Mouse (Mus musculus): Measurements from ENCODE around the gene Ssbp3.

Gene Ssbp3

DNA sequence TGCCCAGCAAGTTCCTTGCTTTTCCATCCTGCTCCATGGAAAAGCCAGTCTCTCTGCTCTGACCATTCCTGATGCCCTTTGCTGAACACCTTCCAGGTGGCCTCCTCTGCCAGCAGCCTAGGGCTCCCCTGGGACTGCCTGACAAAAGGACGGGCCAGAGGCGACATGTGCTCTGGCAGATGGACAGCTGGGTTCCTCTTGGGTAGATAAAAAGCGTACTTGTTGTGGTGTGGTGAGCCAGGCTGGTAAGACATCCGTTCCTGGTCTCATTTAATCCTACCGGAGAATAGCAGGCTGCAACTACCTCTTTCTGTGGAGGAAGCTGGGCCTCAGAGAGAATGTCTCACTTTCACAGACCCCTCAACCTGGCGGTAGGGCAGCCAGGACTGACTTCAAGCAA is 185.5 kb downstream of the Ssbp3 start:
- in situ Hi-C loops (cut with MboI) = no loop called here

DNA sequence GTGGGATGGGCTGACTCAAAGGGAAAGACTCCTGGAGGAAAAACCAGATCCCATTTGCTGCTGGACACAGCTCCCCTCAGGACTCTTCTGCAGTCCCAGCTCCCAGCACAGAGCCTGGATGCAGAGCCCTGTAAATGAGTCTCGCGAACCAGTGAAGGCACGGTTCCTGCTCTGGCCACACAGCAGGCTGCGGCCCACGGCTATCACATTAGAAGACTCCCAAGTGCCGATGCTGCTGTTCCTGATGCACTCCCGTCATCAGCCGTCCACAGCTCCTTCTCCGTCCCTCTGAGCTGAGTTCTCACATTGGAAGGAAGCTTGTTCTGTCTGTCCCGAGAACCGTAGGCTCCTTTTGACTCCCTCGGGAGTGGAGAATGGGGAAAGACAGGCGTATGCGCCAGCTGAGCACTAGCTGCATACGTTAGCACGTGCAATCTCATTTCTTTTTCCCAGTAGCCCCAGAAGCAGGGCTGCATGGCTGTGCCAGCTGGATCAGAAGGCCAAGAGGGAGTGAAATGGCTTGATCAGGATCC is 186.4 kb downstream of the Ssbp3 start, which contains the start of gene Cdcp2:
Cdcp2 (plus strand) TSS at position 51 of the 533 bp plus-strand sequence.
- in situ Hi-C loops (cut with MboI) = no loop called here

DNA sequence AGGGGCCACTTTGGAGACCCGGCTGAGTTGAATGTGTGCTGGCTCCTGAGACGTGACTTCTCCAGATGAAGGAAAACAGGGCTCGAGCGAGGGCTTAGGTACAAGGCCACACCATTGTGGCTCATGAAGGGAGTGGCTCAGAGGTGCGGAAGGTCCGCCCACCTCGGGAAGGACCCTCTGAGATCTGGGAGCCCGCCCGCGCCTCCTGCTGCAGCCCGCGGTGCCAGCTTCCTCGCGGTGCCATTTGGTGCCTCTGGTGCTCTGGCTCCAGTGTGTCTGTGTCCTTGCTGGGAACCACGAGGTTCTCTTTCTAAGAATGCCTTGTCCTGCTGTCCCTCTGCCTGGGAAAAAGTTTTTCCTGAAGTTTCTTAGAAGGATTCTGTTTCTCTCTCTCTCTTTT is 187.4 kb downstream of the Ssbp3 start:
- in situ Hi-C loops (cut with MboI) = no loop called here

DNA sequence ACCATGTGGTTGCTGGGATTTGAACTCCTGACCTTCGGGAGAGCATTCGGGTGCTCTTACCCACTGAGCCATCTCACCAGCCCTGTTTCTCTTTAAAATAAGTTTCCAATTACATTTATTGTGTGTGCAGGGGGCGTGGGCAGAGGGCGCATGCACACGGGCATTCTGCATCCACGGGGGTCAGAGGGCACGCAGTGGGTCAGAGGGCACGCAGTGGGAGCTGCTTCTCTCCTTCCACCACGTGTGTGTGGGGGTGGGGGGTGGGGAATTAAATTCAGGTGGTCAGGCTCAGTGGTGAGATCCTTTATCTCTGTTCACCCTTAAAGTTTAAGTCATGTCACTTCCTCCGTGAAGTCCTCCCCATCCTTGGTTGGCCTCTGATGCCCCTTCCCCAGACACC is 187.9 kb downstream of the Ssbp3 start:
- in situ Hi-C loops (cut with MboI) = no loop called here

DNA sequence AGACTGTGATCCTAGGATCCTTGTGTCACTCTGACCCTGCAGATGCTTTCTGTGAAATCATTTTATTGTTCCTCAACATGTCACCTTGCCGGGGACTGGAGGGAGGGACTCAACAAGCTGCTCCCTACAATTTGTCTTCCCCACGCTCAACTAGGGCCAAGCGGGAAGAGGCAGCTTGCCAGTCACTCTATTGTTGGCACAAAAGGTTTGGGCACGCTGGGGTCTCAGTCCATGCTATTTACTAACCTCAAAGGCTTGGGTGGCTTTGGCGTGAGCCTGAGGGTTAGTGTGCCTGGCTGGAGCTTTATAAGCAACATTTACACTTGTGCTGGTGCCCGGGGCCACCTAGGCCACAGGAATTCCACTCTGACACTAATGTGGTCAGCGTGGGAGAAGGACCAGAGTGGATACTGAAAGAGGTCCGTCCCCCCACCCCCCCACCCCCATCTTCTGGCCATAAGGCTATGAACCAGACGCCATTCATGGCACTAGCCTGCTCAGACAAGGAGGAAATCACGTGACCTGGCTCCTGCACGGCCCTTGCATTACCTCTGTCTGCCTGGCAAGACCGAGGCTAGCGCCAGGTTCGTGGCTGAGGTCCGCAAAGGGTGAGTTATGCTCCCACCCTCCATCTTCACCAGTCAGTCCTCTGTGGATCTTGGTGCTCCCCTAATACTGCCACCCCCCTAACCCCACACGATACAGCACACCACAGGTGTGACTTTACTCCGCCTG is 188.5 kb downstream of the Ssbp3 start:
- in situ Hi-C loops (cut with MboI) = no loop called here
